Mouse (Mus musculus) kidney, adult 11 months (tissue): ENCODE data around the gene Col28a1.

Source experiments
- DNase-seq: peaks from one replicate; pipeline ENCODE4 v3.0.0; 2022

The Col28a1 gene

DNA sequence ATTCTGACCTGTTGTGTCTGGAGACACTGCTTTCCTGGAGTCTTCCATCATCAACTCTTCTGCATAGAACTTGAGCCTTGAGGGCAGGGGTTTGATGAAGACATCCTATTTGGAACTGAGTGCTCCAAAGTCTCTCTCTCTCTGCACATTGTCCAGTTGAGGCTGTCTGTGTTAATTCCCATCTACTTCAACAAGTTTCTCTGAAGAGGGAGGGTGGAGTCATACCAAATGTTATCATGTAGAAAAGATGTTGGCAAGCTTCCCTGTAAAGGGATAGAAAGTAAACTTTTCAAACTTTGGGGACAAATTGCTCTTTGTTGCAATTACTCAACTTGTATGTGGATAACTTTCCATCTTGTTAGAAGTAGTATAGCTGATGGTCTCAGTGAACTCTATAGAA lies at the start of gene Col28a1:
Col28a1 (minus strand) TSS at position 101 of the 400 bp plus-strand sequence.
- no peak for DNase-seq

DNA sequence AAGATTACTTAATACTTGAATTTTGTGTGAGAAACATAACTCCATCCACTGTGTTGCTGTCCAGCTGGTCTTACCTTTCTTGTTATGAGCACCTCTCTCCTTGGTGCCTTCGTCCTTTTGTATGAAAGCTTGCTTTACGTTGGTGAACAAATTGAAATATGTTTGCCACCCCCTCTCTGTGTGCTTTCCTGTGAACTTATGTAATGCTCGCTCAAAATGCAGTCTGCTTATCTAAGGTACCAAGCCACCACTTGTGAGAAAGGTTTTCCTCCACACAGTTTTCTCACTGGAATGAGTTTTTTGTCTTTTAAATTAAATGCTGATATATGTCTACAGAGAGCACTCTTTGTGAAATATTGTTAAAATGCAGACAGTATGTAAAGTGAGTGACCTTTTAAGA lies 36.2 kb upstream of the Col28a1 start:
- no peak for DNase-seq

DNA sequence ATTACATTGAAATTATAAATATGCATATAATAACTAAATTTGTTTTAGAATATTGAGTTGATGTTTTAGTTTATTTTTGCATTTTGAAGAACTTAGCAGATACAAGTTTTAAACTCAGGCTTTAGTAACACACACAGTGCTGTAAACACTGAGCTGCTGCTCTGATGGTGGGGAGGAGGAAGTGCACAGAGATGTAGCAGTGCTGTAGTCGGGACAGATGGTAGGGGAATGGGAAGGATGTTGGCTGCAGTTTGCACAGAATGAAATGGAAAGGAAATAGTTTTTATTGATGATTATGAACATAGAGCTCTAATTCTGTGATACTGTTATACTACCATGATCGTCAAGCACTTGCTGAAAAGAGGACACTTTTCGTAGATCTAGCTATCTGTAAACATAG lies 34.6 kb upstream of the Col28a1 start:
- no peak for DNase-seq

DNA sequence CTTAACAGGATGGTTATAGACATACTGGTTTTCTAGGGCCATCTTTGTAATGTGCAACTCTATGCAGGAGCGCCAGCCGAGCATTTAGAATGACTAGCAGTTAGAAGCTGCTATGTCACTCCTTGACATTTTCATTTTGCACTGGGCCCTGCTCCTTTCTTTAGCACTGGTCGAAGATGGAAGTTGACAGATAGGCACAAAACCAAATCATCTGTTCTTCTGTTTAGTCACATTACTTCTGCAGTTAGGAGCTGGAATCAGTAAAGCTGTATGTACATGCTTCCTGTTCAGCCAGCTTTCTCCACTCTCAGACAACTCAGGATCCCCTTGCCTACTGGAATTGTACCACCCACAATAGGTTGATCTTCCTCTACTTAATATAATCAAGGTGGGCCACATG lies 18.2 kb upstream of the Col28a1 start:
- no peak for DNase-seq

DNA sequence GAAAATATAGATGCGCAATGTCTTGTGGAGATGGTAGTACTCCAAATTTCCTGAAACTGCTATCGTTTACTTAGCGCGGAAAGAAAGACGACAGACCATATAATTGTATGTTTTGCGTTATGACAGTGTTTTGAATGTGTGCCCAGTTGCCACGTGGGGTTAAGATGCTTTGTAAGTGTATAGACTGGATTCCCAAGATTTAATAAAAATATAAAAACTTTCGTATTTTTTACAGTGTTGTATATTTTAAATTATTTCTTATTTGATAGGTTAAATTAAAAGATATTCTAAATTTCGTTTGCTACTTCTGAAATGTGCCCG lies 17.4 kb upstream of the Col28a1 start:
- no peak for DNase-seq

DNA sequence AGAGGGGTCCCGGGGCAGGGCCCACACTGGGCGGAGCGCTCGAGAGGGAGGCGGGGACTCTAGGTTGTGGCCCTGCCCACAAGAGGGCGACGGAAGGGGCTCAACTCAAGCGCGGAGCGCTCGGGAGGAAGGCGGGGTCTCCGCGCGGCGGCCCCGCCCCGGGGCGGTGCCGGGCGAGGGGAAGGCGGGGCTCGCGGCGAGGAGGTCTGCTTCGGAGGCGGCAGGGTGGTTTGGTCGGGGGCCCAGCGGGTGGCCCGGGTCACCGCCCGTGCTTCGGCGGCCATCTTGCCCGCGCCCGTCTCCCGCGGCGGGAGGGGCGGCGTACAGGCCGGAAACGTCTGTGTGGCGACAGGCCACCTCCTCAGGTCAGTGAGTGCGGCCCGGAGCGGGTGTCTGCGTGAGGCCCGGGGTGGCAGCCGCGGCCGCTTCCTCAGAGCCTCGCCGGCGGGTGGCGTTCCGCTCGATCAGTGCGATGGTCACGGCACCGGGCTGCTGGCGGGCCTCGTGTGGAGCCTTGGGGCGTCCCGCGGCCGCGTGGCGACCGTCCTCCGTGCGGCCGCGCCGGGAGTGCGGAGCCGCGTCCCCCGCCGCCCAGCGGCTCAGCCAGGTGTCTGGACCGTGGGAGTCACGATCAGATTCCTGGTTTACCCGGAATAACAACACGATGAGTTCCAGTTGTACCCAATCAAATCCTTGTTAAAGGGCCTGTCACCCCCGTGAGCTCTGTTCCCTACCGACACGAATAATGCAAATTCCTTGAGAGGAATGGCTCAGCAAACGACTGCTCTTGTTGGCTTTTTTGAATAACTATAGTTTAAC lies 16.8 kb upstream of the Col28a1 start, which contains the start of gene Mios:
Mios (plus strand) TSS at position 176 of the 819 bp plus-strand sequence.
- DNase-seq, result peak; percentile 87

DNA sequence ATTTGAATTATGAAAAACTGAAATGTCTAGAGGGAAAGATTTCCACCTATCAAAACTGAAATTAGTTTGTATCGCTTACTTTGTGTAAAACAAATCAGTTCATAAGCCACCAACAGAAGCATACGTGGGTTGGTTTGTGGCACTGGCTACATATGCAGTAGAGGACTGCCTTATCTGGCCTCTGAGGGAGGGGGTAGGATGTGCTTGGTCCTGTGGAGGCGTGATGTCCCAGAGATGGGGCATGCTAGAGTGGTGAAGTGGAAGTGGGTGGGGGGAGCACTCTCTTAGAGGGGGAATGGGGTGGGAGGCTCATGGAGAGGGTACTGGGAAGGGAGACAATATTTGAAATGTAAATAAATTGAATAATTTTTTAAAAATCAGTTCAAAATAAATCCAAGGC lies 2.5 kb downstream of the Col28a1 start:
- DNase-seq, result no peak

DNA sequence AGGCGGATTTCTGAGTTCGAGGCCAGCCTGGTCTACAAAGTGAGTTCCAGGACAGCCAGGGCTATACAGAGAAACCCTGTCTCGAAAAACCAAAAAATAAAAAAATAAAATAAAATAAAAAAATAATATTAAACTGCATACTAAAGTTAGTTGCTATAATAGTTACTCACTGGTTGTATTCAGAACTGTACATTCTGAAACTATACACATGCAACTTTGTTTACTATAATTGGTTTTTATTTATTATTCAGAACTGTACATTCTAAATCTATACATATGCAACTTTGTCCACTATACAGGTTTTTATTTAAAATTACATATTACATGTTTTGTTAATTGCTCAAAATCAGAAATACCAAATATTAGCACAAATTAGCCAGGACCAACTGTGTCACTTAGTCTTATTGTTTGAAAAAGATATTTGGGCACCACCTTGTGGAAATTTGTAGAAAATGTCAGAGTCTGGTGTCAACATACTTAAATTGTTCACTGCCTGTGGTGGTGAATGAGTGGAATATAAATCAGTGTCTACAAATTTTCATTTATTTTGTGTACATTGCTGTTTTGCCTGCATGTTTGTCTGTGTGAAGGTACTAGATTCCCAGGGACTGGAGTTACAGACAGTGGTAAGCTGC lies 3.7 kb downstream of the Col28a1 start:
- no peak for DNase-seq

DNA sequence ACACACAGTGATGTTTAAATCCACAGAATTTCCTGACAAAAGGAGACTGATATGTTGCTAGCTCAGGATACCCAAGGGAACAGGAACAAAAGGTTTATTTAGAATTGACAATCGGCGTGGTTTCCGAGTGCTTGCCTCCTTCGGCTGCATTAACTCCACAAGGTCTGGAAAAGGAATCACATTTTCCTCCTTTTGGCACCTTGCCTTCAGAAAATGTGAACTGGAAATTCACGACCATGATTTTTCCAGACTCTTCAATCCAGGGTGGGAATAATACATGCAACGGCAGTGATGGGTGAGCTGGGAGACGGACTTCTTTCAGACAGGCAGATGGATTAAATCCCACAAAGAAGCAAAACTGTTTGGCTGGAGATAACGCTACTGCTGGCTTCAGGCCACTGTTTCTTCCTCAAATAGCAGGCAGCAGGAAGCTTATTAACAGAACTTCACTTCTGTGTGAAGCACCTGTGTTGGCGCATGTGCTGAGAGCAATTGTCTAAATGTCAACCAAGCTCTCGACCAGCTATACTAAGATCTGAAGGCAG lies 13.9 kb downstream of the Col28a1 start:
- no peak for DNase-seq

DNA sequence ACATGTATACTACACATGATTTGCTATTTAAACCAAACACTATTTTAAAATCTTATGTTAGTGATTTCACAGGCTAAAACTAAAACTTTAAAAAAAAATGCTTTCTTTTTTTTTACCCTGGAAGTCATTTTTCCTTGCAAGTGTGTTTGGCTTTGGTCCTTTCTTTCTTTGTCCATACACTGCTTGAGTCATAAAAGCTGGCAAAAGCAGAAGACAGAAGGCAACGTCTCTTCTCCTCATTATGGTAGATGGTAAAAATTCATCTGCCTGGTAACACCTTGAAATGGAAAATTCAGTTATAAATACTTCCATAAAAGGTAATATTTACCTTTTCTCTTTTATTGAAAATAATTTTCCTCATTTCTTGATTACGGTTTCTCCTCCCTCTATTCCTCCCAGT lies 16.3 kb downstream of the Col28a1 start:
- DNase-seq, result no peak

DNA sequence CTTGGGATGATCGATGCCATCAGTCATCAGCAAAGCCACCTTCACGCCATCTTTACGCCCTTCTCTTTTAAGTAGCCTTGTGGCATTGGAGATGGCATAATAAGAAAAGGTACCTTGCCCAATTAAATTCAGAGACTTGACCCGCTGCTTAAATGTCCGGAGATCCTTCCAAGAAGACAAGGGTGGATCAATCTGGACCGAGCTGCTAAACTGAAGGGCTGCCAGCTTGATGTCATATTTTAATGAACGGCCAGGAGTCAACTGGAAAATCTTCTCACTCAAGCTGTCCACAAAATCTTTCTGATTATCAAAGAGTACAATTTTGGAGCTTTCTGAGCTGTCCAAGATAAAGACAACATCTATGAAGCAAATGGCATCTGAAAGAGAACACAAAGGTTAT lies 17.1 kb downstream of the Col28a1 start:
- no peak for DNase-seq

DNA sequence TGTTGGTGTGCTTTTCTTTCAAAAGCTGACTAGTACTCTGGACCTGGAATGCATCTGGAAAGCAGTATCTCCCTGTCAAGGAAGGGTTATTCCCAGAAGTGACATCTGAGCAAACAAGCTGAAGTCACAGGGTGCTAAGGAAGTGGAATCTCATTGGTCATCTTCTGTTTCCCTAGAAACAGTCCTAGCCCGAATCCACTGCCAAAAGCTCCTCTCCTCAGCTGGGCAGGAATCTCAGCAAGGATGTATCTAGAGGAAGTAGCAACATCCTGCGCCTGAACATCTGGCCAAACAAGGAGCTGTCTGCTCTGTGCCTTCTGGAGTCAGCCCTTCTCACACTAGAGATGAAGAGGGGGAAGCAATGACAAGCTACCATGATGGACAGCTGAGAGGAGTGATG lies 18.4 kb downstream of the Col28a1 start:
- DNase-seq, result no peak

DNA sequence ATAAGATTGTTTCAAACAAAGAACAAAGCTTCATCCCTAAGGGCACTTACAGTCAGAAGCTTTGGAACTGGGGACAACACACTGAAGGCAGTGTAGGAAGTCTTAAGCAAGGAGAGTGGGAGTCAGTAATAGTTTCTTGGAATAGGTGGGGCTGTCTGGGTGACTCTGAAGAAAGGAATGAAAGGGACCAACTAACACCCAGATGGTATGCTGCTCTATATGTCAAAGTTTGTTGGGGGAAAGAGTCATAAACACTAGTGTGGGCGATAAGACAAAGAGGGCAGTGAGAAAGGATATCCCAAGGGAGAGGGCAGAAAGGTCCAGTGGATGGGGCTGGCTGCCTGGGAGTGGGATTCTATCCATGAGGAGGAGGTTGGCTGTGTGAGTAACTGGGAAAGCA lies 20.3 kb downstream of the Col28a1 start:
- DNase-seq, result no peak

DNA sequence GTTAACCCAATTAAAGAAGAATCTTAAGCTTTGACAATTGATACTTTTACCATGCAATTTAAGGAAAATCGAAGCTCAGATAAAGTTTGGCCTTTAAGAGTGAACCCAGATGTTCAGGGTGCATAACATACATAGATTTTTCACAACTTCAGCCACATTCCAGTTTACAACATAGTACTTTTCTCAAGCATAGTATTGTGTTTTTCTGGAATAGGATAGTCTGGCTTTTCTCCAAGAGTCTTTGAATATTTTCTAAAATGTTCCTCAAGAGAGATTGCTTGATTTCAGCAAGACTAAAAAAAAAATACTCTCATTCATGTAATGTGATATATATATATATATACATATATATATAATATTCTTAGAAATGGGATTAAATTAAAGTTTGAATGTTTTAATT lies 27.7 kb downstream of the Col28a1 start:
- no peak for DNase-seq

DNA sequence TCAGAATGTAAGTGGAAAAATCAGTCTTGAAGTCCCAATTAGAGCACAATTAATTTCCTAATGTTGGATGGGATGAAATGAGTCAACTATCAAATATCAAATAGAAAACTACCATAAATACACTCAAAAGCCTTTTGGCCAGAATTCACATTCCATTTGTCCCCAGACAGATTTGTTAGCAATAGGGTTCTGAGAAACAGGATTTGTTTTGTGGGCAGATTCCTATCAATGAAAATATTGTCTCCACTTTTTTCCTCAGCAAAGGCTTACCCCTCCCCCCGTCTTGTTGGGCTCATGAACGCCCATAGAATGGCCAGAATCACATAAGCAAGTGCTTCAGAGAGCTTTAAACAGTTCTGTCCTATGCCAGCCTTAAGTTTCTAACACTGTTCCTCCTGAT lies 32.4 kb downstream of the Col28a1 start:
- no peak for DNase-seq

DNA sequence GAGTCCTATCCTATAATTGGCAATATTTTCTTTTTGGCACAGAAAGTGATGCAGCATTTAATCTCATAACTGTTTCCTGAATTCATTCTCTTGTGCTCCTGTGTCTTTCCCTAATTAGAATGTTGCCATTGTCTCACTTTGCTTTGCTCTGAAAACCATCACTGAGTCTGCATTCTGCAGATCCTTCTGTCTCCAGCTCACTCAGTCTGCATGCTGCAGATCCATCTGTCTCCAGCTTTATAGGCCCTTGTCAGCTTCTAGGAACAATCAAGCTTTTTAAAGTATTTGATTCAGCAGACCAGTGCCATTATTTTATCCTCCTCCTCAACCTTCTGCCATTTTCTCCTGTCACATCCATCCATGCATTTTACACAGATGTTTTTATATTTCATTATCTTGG lies 35.3 kb downstream of the Col28a1 start:
- DNase-seq, result no peak

DNA sequence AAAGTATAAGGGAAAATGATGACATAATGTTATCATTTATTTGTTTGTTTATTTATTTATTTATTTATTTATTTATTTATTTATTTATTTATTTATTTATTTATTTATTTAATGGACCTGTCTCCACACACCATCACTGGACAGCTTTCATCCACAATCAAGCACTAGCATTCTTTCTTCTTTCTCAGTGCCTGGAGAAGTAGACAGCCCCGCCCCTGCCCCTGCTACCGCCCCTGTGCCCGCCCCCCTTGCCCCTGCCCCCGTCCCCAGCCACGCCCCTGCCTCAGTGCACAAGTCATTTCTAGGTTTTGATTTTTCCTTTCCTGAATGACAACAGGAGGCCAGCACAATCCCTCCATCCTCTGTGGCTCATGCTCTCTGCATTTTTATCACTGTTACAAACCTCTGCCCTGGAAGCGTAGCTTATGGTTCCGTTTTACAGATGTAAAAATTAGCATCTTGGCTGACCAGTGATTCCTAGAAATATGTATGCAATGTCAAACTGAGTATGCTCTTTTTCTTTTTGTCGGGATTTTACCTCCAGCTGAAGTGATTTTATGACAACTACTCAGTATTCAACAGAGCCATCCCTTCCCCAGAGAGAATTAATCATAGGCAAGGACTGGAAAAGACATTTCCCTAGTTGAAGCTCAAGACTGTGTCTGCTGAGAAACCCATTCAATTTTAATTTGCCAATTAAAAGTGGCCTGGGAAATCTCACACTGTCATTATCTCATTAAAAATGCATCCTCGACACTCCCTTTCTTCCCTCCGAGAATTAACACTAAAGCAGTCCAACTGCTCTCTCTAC lies 39.7 kb downstream of the Col28a1 start:
- no peak for DNase-seq

DNA sequence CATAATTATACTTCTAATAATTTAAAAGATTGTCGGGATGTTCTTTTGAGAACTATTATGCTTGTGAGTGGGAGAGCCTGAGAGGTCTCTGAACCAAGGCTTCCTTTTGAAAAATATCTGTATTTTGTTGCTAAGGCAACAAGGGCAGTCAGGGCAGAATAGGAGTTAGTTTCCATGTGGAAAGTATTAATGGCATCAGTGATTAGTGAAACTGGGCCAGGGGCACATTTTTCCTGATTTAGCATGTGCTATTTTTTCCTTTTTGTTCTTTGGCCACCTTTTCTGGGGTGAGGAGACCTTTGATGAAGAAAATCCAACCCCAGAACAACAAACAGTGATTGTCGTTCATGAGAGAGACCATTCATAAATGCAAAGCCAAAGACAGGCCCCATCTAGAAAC lies 43.5 kb downstream of the Col28a1 start:
- DNase-seq, result no peak

DNA sequence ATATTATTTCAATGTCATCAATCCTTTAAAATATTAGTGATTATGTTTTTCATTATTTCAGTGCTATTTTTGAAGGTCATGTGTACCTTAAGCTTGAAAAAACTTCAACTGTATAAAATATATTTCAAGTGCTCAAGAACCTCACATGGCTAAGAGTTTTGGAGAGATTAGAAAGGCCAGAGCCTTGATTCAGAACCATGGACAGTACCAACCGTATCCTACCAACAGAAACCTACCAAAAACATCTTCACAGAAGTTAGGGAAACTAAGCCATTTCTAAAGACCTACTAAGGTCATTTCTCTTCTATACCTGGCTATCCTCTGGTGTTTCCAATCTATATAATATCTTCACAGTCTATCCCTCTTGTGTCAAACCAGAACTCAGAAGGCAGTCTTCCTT lies 50.5 kb downstream of the Col28a1 start:
- no peak for DNase-seq

DNA sequence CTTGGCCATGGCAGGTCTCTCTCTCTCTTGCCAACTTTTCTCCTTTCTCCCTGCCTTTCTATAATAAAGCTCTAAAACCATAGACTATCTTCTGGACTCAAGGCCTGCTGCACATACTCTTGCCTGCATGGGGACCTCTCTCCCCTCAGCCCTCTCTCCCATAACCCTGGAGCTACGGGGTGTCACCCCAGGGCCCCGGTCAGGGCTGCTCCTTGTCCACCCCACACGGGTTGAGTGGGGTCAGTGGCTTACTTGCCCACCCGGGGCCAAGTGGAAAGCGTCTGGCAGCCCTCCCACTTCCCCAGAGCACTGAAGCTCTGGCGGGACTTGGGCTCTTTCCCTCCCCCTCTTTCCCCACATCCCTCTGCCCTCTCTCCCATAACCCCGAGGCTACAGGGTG lies 62.3 kb downstream of the Col28a1 start:
- DNase-seq, result no peak

DNA sequence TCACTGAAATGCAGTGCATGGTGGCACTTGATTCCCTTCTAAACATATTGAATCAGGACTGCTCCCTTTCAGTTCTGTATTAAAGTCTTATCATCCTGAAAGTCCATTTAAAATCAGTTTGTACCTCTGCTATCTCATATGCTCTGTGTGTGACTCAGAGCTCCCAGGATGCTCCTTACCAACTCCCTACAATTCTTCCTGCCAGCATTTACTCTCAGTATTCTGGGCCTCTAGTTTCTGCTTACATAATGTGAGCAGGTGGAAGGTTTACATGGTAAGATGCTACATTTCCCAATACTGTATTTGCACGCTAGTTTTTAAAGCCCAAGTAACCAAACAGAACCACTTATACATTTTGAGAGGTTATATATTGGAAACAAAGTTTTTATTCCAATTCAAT lies 64.3 kb downstream of the Col28a1 start:
- DNase-seq, result no peak

DNA sequence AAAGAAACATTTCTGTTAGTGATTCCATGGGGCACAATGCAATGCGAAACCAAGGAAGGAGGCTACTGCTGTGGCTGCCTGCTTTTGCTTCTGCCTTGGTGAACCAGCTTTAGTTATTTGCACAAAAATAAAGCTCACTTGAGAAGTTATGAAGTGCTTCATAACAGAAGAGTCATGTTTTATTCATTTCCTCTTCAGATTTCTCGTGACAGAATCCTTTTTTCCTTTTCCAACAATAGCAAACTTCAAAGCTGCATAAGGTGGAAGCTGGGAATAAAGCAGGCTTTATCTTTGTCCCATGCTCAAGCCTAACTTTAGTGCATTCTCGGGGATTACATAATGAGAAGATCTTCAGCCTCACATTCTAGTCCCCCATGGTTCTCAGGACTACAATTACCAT lies 65.9 kb downstream of the Col28a1 start:
- no peak for DNase-seq

DNA sequence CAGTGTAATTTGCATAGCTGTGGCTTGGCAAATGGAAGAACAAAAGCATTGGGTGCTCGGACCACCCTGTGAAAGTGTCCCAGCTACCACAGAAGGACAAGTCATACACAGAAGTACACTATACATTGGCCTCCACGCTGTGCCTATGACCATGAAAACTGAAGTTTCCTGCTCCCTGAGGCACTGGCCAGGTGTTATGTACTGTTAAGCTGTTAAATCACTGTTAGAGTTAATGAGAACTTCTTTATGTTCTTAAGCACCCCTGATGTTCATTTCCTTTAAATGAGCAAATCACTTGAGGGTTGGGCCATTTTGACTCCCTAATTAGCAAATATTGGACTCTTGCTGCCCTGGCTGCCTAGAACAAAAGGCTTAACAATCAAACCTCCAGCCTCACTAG lies 73.3 kb downstream of the Col28a1 start:
- no peak for DNase-seq

DNA sequence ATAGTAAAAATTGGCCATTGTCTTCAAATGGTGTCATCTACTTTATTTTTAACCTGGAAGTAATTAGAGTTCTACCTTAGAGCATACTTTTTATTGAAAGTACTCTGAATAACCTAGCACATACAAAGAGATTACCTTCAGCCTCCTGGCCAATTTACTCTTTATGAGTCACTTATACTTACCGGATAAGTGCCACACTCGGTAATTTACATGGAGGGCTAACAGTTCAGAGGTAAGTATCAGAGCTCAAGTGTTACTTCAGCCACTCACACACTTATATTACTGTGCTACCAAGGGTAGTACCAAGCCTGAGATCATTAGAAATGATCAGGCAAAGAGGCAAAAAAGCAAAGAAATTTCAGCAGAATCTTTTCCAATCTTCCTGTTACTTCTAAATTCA lies 73.8 kb downstream of the Col28a1 start:
- no peak for DNase-seq
